Mouse (Mus musculus): ENCODE results near the gene Efcab2.
"Not testable (repeated sequence)": the region's sequence is repeated elsewhere in the genome, so short reads cannot be mapped to it uniquely, and the experiment has no call there.

Gene Efcab2

DNA sequence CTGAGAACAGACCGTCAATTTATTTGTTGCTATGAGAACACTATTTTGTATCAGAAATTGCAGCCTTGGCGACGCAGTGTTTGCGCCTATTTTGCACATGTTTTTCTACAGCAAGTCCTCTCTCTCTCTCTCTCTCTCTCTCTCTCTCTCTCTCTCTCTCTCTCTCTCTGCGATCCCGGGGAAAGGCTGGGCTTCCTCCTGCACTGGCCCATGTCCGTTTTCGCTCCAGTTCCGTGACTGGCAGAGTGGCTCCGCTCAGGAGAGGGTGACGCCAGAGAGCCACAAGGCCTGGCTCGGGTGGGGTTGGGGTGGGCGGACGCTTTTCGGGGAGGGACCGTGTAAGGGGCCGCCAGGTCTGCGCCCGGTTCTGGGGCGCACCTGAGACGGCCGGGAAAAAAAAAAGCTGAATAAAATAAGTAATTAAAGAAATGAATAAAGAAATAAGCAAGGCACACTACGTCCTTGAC, 407 bp upstream of the Efcab2 start:
- peak; percentile 59 for DNase-seq (ENCODE audit: low read depth)

- DNase-seq (ENCODE audit: low read depth) = no peak
Measured at GRCm38 (mm10) chr1:178406765-178407645, 1.1 kb downstream of the Efcab2 start.

DNA sequence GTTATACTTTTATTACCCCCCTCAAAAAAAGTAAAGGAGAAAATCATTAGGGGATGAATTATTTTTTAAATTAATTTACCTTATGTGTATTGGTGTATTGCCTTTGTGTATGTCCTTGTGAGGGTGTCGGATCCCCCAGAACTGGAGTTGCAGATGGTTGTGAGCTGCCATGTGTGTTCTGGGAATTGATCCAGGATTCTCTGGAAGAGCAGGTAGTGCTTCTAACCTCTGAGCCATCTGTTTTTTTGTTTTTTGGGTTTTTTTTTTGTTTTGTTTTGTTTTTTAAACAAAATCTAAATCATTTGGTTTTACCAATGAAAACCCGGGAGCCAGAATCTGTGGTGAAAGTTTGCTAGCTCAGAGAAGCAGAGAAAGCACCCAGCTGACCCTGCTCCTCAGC, 1.8 kb downstream of the Efcab2 start:
- DNase-seq (ENCODE audit: low read depth) = no peak

GRCm38 (mm10) chr1:178408901-178409361, 3.0 kb downstream of the Efcab2 start:
- no peak for DNase-seq (ENCODE audit: low read depth)

- not testable (repeated sequence) for DNase-seq (ENCODE audit: low read depth)
Measured at GRCm38 (mm10) chr1:178413367-178413766, 7.5 kb downstream of the Efcab2 start.

DNA sequence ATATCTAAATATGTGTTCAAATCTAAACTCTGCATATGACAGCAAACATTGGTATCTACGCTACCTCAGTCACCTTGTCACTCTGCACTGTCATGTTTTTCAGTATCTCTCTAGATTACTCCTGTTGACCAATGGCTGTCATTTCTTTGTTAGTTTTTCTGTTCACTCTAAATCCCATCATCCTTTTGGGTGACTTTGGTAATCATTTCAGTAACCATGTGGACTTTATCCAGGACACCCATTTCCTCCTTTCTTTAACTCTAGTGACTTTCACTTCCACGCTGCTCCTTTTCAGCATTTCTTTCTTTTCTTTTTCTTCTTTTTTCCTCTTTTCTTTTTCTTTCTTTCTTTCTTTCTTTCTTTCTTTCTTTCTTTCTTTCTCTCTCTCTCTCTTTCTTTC, 13.7 kb downstream of the Efcab2 start:
- no peak for DNase-seq (ENCODE audit: low read depth)

DNA sequence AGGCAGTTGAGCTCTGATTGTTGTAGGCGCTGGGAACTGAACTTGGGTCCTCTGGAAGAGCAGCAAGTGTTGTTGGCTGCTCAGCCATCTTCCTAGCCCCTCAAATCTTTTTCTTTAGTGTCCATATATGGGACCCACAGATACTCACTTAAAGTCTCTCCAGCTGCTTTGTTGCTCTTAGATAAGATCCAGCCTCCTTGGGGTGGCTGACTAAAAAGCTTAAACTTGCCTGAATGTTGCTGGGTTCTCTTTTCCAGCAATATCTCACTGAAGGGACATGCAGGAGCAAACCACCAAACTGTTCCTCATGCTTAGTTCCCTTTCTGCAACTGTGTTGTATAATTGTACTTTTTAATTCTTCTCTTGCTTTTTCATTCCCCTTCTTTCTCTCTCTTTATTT, 17.8 kb downstream of the Efcab2 start:
- DNase-seq (ENCODE audit: low read depth) = no peak

GRCm38 (mm10) chr1:178431619-178432444, 25.9 kb downstream of the Efcab2 start:
- DNase-seq (ENCODE audit: low read depth) = no peak

GRCm38 (mm10) chr1:178433619-178434018, 27.7 kb downstream of the Efcab2 start:
- no peak for DNase-seq (ENCODE audit: low read depth)

- DNase-seq (ENCODE audit: low read depth) = no peak
Measured at GRCm38 (mm10) chr1:178444407-178444806, 38.5 kb downstream of the Efcab2 start.

DNA sequence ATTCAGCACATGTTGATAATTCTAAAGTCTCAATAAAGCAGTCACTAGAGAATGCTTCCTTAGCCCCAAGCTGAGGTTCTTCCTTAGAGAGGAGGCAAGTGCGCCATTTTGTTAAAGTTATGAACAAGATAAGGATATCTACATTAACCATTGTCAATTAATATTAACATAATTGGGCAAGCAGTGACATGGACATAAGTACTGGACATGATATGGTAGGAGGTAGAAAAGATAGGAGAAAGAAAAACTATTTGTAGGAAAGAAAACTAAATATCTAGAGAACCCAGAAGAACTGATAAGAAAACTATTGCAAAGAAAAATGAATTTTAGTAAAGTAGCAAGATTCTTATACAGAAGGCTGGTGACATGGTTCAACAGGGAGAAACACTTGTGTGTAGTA, 41.2 kb downstream of the Efcab2 start:
- DNase-seq (ENCODE audit: low read depth) = no peak

- no peak for DNase-seq (ENCODE audit: low read depth)
Measured at GRCm38 (mm10) chr1:178448271-178448744, 42.4 kb downstream of the Efcab2 start.

GRCm38 (mm10) chr1:178449172-178449571, 43.3 kb downstream of the Efcab2 start:
- DNase-seq (ENCODE audit: low read depth) = peak; percentile 36

GRCm38 (mm10) chr1:178449933-178450332, 44.0 kb downstream of the Efcab2 start:
- no peak for DNase-seq (ENCODE audit: low read depth)

DNA sequence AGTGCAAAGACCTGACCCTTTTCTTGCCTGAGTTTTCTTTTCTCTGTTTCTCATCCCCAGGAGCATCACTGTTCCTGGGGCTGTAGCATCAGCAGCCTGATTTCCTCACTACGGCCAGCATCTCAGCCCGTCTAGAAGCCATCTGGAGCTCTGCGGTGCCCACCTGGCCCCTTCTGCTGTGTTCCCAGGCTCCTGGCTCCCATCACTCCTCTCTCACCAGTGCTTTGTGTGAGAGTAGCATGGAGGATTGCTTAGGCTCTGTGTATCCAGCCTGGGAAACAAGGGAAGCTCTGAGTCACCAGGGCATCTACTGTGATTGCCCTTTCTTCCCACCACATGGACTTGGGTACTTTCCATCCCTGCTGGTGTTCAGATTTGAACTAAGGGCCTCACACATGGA, 48.2 kb downstream of the Efcab2 start:
- no peak for DNase-seq (ENCODE audit: low read depth)

DNA sequence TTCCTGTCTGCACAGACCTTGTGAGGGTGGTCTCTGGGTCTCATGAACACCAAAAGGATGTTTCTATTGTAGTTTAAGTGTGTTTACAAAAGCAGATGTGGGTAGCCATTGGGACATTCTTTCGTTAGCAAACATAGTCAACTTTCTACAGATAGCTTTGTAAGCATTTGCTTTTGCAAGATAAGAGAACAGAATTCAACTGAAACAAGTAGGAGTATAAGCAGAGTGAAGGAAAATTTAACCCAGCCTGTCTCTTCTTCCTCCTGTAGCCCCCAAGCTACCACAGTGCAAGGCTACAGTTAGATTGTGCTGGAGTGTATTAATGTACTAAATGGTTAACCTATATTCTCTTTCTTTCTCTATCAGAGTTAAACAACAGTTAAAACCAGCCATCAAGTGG, 49.2 kb downstream of the Efcab2 start:
- no peak for DNase-seq (ENCODE audit: low read depth)

DNA sequence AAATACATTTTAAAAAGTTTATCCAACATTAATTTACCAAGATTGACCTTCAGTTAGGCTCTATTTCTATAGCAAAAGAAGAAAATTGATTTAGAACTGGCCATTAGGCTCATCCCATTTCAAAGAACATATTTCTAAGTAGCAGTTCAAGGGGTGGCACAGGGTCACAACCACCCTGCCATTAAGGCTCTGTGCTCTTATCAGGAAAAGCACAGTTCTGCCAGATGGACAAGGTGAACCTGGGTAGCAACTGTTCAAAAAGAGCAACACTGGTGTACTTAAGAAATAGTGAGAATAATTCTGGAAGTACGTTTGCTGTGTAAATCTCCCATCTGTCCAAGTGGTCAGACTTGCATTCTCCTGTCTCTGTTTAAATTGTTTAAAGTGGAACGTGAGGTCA, 52.1 kb downstream of the Efcab2 start:
- DNase-seq (ENCODE audit: low read depth) = no peak

DNA sequence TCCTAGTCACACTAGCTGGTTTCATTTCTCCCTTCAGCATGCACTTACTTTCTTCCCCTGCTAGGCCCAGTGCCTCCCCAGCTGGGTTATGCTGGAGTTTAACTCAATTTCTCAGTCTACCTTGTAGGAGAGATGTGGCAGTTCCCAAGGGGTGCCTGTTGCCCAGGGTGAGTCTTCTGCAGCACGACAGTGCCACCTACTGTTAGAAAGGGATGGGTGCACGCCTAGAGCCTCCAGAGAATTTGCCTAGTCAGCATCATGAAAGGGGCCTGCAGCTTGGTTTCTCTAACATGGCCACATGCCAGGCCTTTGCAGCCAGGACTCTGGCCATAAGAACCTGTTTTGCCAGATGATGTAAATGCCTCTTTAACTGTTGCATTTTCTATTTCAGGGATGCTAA, 57.8 kb downstream of the Efcab2 start:
- peak; percentile 49 for DNase-seq (ENCODE audit: low read depth)

- DNase-seq (ENCODE audit: low read depth) = no peak
Measured at GRCm38 (mm10) chr1:178464140-178464539, 58.3 kb downstream of the Efcab2 start.

DNA sequence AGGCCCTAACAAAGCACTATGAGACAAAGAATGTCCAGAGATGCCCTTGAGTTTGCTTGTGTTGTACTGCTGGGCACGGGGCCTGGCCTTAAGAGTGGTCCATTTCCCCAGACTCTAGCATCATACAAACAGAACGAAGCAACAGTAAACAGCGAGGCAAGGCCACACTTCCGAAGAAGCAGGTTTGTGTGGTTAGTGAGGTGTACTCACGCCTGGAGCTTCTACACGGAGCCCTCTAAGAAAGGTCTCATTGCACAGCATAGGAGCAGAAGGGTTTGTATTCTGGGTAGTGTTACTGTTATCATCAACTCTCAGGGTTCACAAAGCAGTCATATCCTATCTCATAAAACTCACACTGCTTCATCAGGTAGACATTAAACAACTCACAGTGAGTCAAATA, 61.7 kb downstream of the Efcab2 start:
- no peak for DNase-seq (ENCODE audit: low read depth)

- no peak for DNase-seq (ENCODE audit: low read depth)
Measured at GRCm38 (mm10) chr1:178468280-178468679, 62.4 kb downstream of the Efcab2 start.

GRCm38 (mm10) chr1:178483854-178484253, 78.0 kb downstream of the Efcab2 start:
- DNase-seq (ENCODE audit: low read depth) = no peak

All from fibroblast of lung, adult 2 months (primary cell).